Mouse (Mus musculus) layer of hippocampus, postnatal 25 days (tissue): Measurements from ENCODE around the gene Gm10197. TPM values are rescaled to one million over a fixed set of nuclear protein-coding genes. Genes with fewer than 3 reads are reported as not detected.

Source experiments
- DNase-seq, 2 experiments: peaks; one replicate each; pipeline ENCODE4 v3.0.0; 2022; ENCODE audit warnings: mixed read lengths in 2 of 2, low spot score in 1 of 2; ENCODE audit errors: extremely low spot score in 1 of 2
- total RNA-seq, 2 experiments: library from RNA; stranded (reverse); gene quantifications; 2 replicates each; pipeline ENCODE4 v1.2.3; 2021

Gm10197 gene
- total RNA-seq, 2 experiments from 2014 or later = not detected

DNA sequence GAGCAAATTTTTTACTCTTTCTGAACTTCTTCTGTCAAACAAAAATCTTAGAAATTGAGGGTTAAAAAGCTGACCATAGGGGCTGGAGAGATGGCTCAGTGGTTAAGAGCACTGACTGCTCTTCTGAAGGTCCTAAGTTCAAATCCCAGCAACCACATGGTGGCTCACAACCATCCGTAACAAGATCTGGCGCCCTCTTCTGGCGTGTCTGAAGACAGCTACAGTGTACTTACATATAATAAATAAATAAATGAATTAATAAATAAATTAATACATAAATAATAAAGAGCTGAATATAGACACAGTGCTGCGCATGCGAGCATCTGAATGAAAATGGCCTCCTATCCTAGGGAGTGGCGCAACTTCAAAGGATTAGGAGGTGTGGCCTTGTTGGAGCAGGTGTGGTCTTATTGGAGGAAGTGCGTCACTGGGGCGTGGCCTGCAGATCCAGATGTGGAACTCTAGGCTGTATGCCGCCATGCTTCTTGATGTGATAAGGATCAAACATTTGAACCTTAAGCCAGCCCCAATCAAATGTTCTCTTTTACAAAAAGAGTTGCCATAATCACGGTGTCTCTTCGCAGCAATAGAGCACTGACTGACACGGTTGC, 49.0 kb downstream of the Gm10197 start:
- no peak for DNase-seq

Other genes with a start within 250 kb of the Gm10197 start
- 100 to 1,000 TPM; 115 to 125 TPM for gene Add3, start 231.3 kb downstream of the Gm10197 start, total RNA-seq
- 10 to 100 TPM; 57.7 to 68.2 TPM for gene Mxi1, start 61.2 kb downstream of the Gm10197 start, total RNA-seq
- 10 to 100 TPM; 36.9 to 39.7 TPM for gene Smndc1, start 18.8 kb upstream of the Gm10197 start, total RNA-seq
- 10 to 100 TPM; 19.6 to 23.9 TPM for gene Dusp5, start 157.3 kb upstream of the Gm10197 start, total RNA-seq
- 10 to 100 TPM; 34.1 to 44.2 TPM for gene Nutf2-ps1, start 217.3 kb upstream of the Gm10197 start, total RNA-seq
- 10 to 100 TPM; 37.7 to 42.4 TPM for gene Smc3, start 228.6 kb upstream of the Gm10197 start, total RNA-seq